Comparison of ENCODE assay signal across 11 mouse cellular contexts in genomic region chr9:28937980-28938379, GRCm38 (mm10).
DNase-seq lines count a peak whose midpoint lies in the region; ATAC-seq and TF ChIP-seq lines count a peak whose summit lies in the region.
"Had no signal": no experiment of that assay in that cellular context is flagged by ENCODE, and none has a peak within 500 bp of the region (broad histone marks: within the 10 kb centered on the region; RNA-seq: fewer than 3 reads in every experiment).

No protein-coding gene starts in this region.

- no peak for TF ChIP-seq POLR2A in brain, embryonic 14.5 days (IDR thresholded peaks at IDR 0.05; ENCODE audit: borderline replicate concordance, extremely low read depth, insufficient read depth, insufficient read length, poor library complexity, severe bottlenecking)
- no peak for TF ChIP-seq POLR2A in thymus, adult 2 months (IDR thresholded peaks at IDR 0.05; ENCODE audit: control insufficient read depth, extremely low read depth, insufficient read depth, low read length, poor library complexity)

- WGBS in intestine, embryonic 15.5 days: 56% methylated on average over 2 of the region's 2 CpGs
- 59% methylated on average over 2 of the region's 2 CpGs for WGBS in intestine, embryonic 16.5 days
- WGBS in limb, embryonic 10.5 days: 50% methylated on average over 2 of the region's 2 CpGs
- 62% methylated on average over 2 of the region's 2 CpGs for WGBS in thymus, adult 2 months
- 65% methylated on average over 2 of the region's 2 CpGs for WGBS in kidney, embryonic 15.5 days

- no peaks in the 10 kb centered on the region for H3K36me3 ChIP-seq in intestine, embryonic 15.5 days
- H3K36me3 ChIP-seq in intestine, embryonic 16.5 days (ENCODE audit: control insufficient read depth, insufficient read depth, low read length): no peaks in the 10 kb centered on the region
- H3K36me3 ChIP-seq in limb, embryonic 10.5 days: no peaks in the 10 kb centered on the region
- H3K36me3 ChIP-seq in thymus, adult 2 months (ENCODE audit: control insufficient read depth, insufficient read depth, low read length): no peaks in the 10 kb centered on the region
- H3K36me3 ChIP-seq in kidney, embryonic 15.5 days: no peaks in the 10 kb centered on the region
- H3K36me3 ChIP-seq: G1E; liver, embryonic 15.5 days had no signal

- H3K4me2 ChIP-seq in intestine, embryonic 15.5 days (replicated peaks): no peak overlapping the region
- H3K4me2 ChIP-seq in intestine, embryonic 16.5 days (ENCODE audit: low read depth, low read length): no peak overlapping the region
- no peak overlapping the region for H3K4me2 ChIP-seq in kidney, embryonic 15.5 days
- H3K4me2 ChIP-seq: liver, embryonic 15.5 days had no signal

- peak; percentile 67 for DNase-seq in brain, embryonic 14.5 days (ENCODE audit: low read depth)
- peak; percentile 17 for DNase-seq in embryo, embryonic 10.5 days (ENCODE audit: low spot score)
- peak; percentile 34 for DNase-seq in limb, embryonic 10.5 days (ENCODE audit: low spot score)
- no peak for DNase-seq in thymus, adult 2 months
- no peak for DNase-seq in adrenal gland, postnatal 4 days (ENCODE audit: low spot score in 2 of 2)
- DNase-seq: thymus, postnatal 4 days had no signal

- TF ChIP-seq CTCF in brain, embryonic 14.5 days (IDR thresholded peaks at IDR 0.05; ENCODE audit: borderline replicate concordance, extremely low read depth, insufficient read depth, insufficient read length): peak; percentile 49; the same call in 1 of the 2 replicates
- TF ChIP-seq CTCF in thymus, adult 2 months (IDR thresholded peaks at IDR 0.05; ENCODE audit: borderline replicate concordance, control insufficient read depth, extremely low read depth, insufficient read depth, low read length, poor library complexity): no peak

- no peaks in the 10 kb centered on the region for H3K9me3 ChIP-seq in intestine, embryonic 15.5 days
- H3K9me3 ChIP-seq in intestine, embryonic 16.5 days (ENCODE audit: control insufficient read depth, low read length): no peaks in the 10 kb centered on the region
- no peaks in the 10 kb centered on the region for H3K9me3 ChIP-seq in limb, embryonic 10.5 days (replicated peaks)
- H3K9me3 ChIP-seq in kidney, embryonic 15.5 days (replicated peaks): no peaks in the 10 kb centered on the region
- H3K9me3 ChIP-seq: liver, embryonic 15.5 days had no signal

- no peak overlapping the region for H3K9ac ChIP-seq in intestine, embryonic 15.5 days
- H3K9ac ChIP-seq in intestine, embryonic 16.5 days (ENCODE audit: low read depth, low read length): no peak overlapping the region
- no peak overlapping the region for H3K9ac ChIP-seq in kidney, embryonic 15.5 days
- H3K9ac ChIP-seq: liver, embryonic 15.5 days had no signal

- no peak overlapping the region for H3K27ac ChIP-seq in intestine, embryonic 15.5 days
- H3K27ac ChIP-seq in intestine, embryonic 16.5 days (ENCODE audit: low read length): no peak overlapping the region
- no peak overlapping the region for H3K27ac ChIP-seq in limb, embryonic 10.5 days
- no peak overlapping the region for H3K27ac ChIP-seq in thymus, adult 2 months (ENCODE audit: control insufficient read depth, insufficient read depth, low read length)
- no peak overlapping the region for H3K27ac ChIP-seq in kidney, embryonic 15.5 days
- H3K27ac ChIP-seq: liver, embryonic 15.5 days had no signal

- no peaks in the 10 kb centered on the region for H3K27me3 ChIP-seq in intestine, embryonic 15.5 days (replicated peaks)
- H3K27me3 ChIP-seq in intestine, embryonic 16.5 days (replicated peaks; ENCODE audit: control insufficient read depth, insufficient read depth, low read length): no peaks in the 10 kb centered on the region
- no peaks in the 10 kb centered on the region for H3K27me3 ChIP-seq in limb, embryonic 10.5 days (ENCODE audit: low read depth, poor library complexity, severe bottlenecking)
- H3K27me3 ChIP-seq in thymus, adult 2 months (ENCODE audit: control insufficient read depth, insufficient read depth, low read length): no peaks in the 10 kb centered on the region
- H3K27me3 ChIP-seq in kidney, embryonic 15.5 days: no peaks in the 10 kb centered on the region
- H3K27me3 ChIP-seq: liver, embryonic 15.5 days had no signal

- peak; percentile 34; the same call in 1 of the 2 replicates for ATAC-seq in intestine, embryonic 15.5 days
- ATAC-seq in intestine, embryonic 16.5 days: no peak
- ATAC-seq in kidney, embryonic 15.5 days (replicated peaks; ENCODE audit: low FRiP score): no peak

- H3K4me1 ChIP-seq in intestine, embryonic 15.5 days (replicated peaks): no peaks in the 10 kb centered on the region
- no peaks in the 10 kb centered on the region for H3K4me1 ChIP-seq in intestine, embryonic 16.5 days (ENCODE audit: control insufficient read depth, insufficient read depth, low read length)
- 0 out of 2 replicates have a peak, but pooled peaks cover 5% of the 10 kb centered on the region for H3K4me1 ChIP-seq in limb, embryonic 10.5 days
- H3K4me1 ChIP-seq in thymus, adult 2 months (replicated peaks; ENCODE audit: control insufficient read depth, insufficient read depth, low read length): no peaks in the 10 kb centered on the region
- no peaks in the 10 kb centered on the region for H3K4me1 ChIP-seq in kidney, embryonic 15.5 days
- H3K4me1 ChIP-seq: liver, embryonic 15.5 days had no signal

- no peak overlapping the region for H3K4me3 ChIP-seq in intestine, embryonic 15.5 days (replicated peaks)
- no peak overlapping the region for H3K4me3 ChIP-seq in intestine, embryonic 16.5 days (ENCODE audit: low read length)
- H3K4me3 ChIP-seq in limb, embryonic 10.5 days: no peak overlapping the region
- no peak overlapping the region for H3K4me3 ChIP-seq in thymus, adult 2 months (ENCODE audit: control insufficient read depth, insufficient read depth, low read length)
- no peak overlapping the region for H3K4me3 ChIP-seq in kidney, embryonic 15.5 days (replicated peaks)
- H3K4me3 ChIP-seq: liver, embryonic 15.5 days had no signal

Comparison
In these comparisons a context has a peak if more than half of its experiments do, and no peak if none do; other contexts are left out.
1. DNase-seq: peak in brain, embryonic 14.5 days (single experiment), embryo, embryonic 10.5 days (single experiment) and limb, embryonic 10.5 days (single experiment); none in thymus, adult 2 months (single experiment) and adrenal gland, postnatal 4 days (0 of 2).